Mouse (Mus musculus) cortical plate, adult 2 months (tissue): Measurements from ENCODE around the gene Zfp735. TPM values are rescaled to one million over a fixed set of nuclear protein-coding genes. Genes with fewer than 3 reads are reported as not detected.

Experiments used
- H3K27ac ChIP-seq: fragments of 200-500 bp; 2 replicates; pipeline ENCODE4 v1.5.1; 2012; ENCODE audit warnings: low read length, control low read depth, inconsistent platforms; ENCODE audit not compliant: insufficient read depth
- H3K4me1 ChIP-seq: fragments of 200-500 bp; 2 replicates; pipeline ENCODE4 v1.6.1; 2011; ENCODE audit warnings: low read length; ENCODE audit not compliant: control insufficient read depth, insufficient read depth
- H3K4me3 ChIP-seq: fragments of 200-500 bp; 2 replicates; pipeline ENCODE4 v1.5.1; 2011; ENCODE audit warnings: mild to moderate bottlenecking, low read length, control low read depth; ENCODE audit not compliant: insufficient read depth
- CTCF ChIP-seq: fragments of 200-500 bp; IDR thresholded peaks from 2 replicates; pipeline ENCODE4 v1.5.1; 2011; ENCODE audit warnings: mild to moderate bottlenecking, control low read depth, low read length; ENCODE audit not compliant: insufficient read depth; ENCODE audit errors: extremely low read depth
- POLR2A ChIP-seq: fragments of 200-500 bp; IDR thresholded peaks from 2 replicates; pipeline ENCODE4 v1.6.1; 2011; ENCODE audit warnings: mild to moderate bottlenecking, low read length, control low read depth; ENCODE audit not compliant: insufficient read depth; ENCODE audit errors: extremely low read depth
- polyA plus RNA-seq: library from polyadenylated mRNA; depleted of rRNA; stranded (reverse); fragments of >200 nt; gene quantifications from 2 replicates; pipeline ENCODE4 v1.2.3, GENCODE M21; 2012; rRNA removed

The Zfp735 gene
- not detected in 2 replicates for polyA plus RNA-seq

- no peaks in the 10 kb centered on the region for H3K4me1 ChIP-seq
- no peak for TF ChIP-seq CTCF
- TF ChIP-seq POLR2A: no peak
- no peak within 1 kb of the TSS for H3K4me3 ChIP-seq
- no peak within 1 kb of the TSS for H3K27ac ChIP-seq
These were observed at the start of gene Zfp735 for GRCm38 (mm10) chr11:73688478-73688877. TSS of gene Zfp735 (plus strand) at chr11:73688778.

GRCm38 (mm10) chr11:73759115-73759514, 70.5 kb downstream of the Zfp735 start:
- Histone ChIP-seq H3K4me3 (no peak overlapping the region), H3K4me1 (no peaks in the 10 kb centered on the region), H3K27ac (no peak overlapping the region)
- TF ChIP-seq CTCF (no peak), POLR2A (no peak)

Other genes starting within 250 kb of the Zfp735 start
- gene Olfr380, start 231.3 kb upstream of the Zfp735 start, polyA plus RNA-seq: not detected in 2 replicates
- gene Olfr381, start 197.2 kb upstream of the Zfp735 start, polyA plus RNA-seq: not detected in 2 replicates
- not detected in 2 replicates for gene Olfr382, start 171.6 kb upstream of the Zfp735 start, polyA plus RNA-seq
- gene Olfr385, start 95.8 kb upstream of the Zfp735 start, polyA plus RNA-seq: not detected in 2 replicates
- gene Olfr384, start 90.2 kb upstream of the Zfp735 start, polyA plus RNA-seq: not detected in 2 replicates
- gene Olfr389, start 91.9 kb downstream of the Zfp735 start, polyA plus RNA-seq: not detected in 2 replicates
- not detected in 2 replicates for gene Olfr390, start 94.2 kb downstream of the Zfp735 start, polyA plus RNA-seq
- not detected in 2 replicates for gene Olfr391-ps, start 114.3 kb downstream of the Zfp735 start, polyA plus RNA-seq
- not detected in 2 replicates for gene Olfr392, start 128.3 kb downstream of the Zfp735 start, polyA plus RNA-seq
- gene Olfr393, start 162.7 kb downstream of the Zfp735 start, polyA plus RNA-seq: not detected in 2 replicates
- not detected in 2 replicates for gene Olfr394, start 202.0 kb downstream of the Zfp735 start, polyA plus RNA-seq
- gene Olfr395, start 220.5 kb downstream of the Zfp735 start, polyA plus RNA-seq: not detected in 2 replicates
- gene Olfr23, start 247.9 kb downstream of the Zfp735 start, polyA plus RNA-seq: not detected in 2 replicates